Mouse (Mus musculus): Measurements from ENCODE around the gene Scgb2b15. TPM values are rescaled to one million over a fixed set of nuclear protein-coding genes. Genes with fewer than 3 reads are reported as not detected.

The Scgb2b15 gene
- polyA plus RNA-seq (2014; fragmentation: Illumina TruSeq; extraction: RNeasy Lipid Tissue Mini Kit (QIAGEN cat#74804); ENCODE audit: insufficient read depth, low read depth, low replicate concordance): not detected

DNA sequence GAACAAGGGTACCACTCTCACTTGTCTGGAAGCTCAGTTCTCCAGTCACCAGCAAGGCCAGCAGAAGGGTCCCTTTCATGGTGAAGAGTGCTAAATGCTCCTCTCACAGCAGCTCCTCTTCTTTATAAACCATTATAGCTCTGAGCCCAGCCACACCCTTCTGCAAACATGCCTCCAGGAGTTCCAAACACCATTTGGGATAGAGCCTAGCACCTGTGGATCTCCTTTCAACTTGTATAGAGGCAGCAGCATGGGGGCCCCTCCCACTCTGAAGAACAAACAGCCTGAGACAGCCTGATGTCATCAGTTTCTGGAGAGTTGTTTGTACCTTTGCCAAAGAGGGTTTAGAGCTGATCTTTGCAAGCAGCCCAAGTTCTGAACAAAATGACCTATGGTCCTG, at the start of gene Scgb2b15:
Gene Scgb2b15 (minus strand): TSS at position 101 of the 400 bp plus-strand sequence.

DNA sequence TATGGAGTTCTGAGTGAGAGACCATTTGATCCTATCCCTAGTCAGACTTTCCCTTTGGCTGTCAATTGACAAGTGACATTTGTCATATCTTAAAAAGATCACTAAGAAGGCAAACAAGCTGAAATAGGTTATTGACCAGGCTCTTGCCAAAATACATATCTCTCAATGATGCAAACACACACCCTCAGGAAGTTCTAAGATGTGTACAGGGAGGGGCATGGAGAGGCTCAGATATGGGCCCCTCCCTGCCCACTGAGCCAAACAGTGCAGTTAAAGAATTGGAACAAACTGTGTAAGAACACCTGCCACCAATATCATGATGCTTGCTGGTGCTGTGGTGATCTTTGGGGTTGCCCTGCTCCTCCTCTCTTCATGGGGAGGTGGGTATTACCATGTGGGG, 6.8 kb upstream of the Scgb2b15 start, which contains the start of gene Scgb1b15:
Gene Scgb1b15 (plus strand): TSS at position 301 of the 400 bp plus-strand sequence.

Other genes with a start within 250 kb of the Scgb2b15 start
- gene Scgb1b15, start 6.9 kb upstream of the Scgb2b15 start, polyA plus RNA-seq (2014; fragmentation: Illumina TruSeq; extraction: RNeasy Lipid Tissue Mini Kit (QIAGEN cat#74804); ENCODE audit: insufficient read depth, low read depth, low replicate concordance): not detected
- not detected for gene Scgb2b17, start 226.9 kb upstream of the Scgb2b15 start, polyA plus RNA-seq (2014; fragmentation: Illumina TruSeq; extraction: RNeasy Lipid Tissue Mini Kit (QIAGEN cat#74804); ENCODE audit: insufficient read depth, low read depth, low replicate concordance)
- not detected for gene Scgb1b17, start 233.8 kb upstream of the Scgb2b15 start, polyA plus RNA-seq (2014; fragmentation: Illumina TruSeq; extraction: RNeasy Lipid Tissue Mini Kit (QIAGEN cat#74804); ENCODE audit: insufficient read depth, low read depth, low replicate concordance)

Measured in lung, adult 10 weeks (tissue).